Mouse (Mus musculus) naive thymus-derived CD4-positive, alpha-beta T cell, adult 2 months (primary cell): ENCODE data around the gene Gm10447.

Experiments
- DNase-seq: peaks from one replicate; pipeline ENCODE4 v3.0.0-alpha.2; 2011; ENCODE audit warnings: low read depth

Gene Gm10447

GRCm38 (mm10) chr11:53478383-53479170 is 21.7 kb upstream of the Gm10447 start:
- no peak for DNase-seq

- no peak for DNase-seq
These were observed 20.9 kb upstream of the Gm10447 start for GRCm38 (mm10) chr11:53477833-53478232.

- DNase-seq: no peak
These were observed 18.7 kb upstream of the Gm10447 start for GRCm38 (mm10) chr11:53475620-53476019.

GRCm38 (mm10) chr11:53472709-53473108 is 15.8 kb upstream of the Gm10447 start:
- DNase-seq: no peak

GRCm38 (mm10) chr11:53469968-53470695 is 13.2 kb upstream of the Gm10447 start, which contains the start of gene Gm9837:
Gm9837 (minus strand) TSS chr11:53470479.
- DNase-seq: peak; percentile 89

- DNase-seq: no peak
These were observed 12.5 kb upstream of the Gm10447 start for GRCm38 (mm10) chr11:53469294-53469967.

- peak; percentile 55 for DNase-seq
These were observed 9.5 kb upstream of the Gm10447 start for GRCm38 (mm10) chr11:53466231-53466971.

GRCm38 (mm10) chr11:53463551-53464424 is 6.9 kb upstream of the Gm10447 start:
- no peak for DNase-seq

GRCm38 (mm10) chr11:53461727-53462126 is 4.8 kb upstream of the Gm10447 start:
- no peak for DNase-seq

GRCm38 (mm10) chr11:53460192-53460591 is 3.3 kb upstream of the Gm10447 start:
- DNase-seq: no peak

GRCm38 (mm10) chr11:53458996-53459395 is 2.1 kb upstream of the Gm10447 start:
- DNase-seq: no peak

GRCm38 (mm10) chr11:53457372-53457954 is 553 bp upstream of the Gm10447 start:
- no peak for DNase-seq

- DNase-seq: no peak
These were observed 3.9 kb downstream of the Gm10447 start for GRCm38 (mm10) chr11:53453031-53453430.

GRCm38 (mm10) chr11:53452396-53452795 is 4.5 kb downstream of the Gm10447 start:
- no peak for DNase-seq

GRCm38 (mm10) chr11:53451361-53451760 is 5.5 kb downstream of the Gm10447 start:
- no peak for DNase-seq

- DNase-seq: peak; percentile 52
These were observed 6.7 kb downstream of the Gm10447 start for GRCm38 (mm10) chr11:53450070-53450705.

GRCm38 (mm10) chr11:53448529-53448928 is 8.4 kb downstream of the Gm10447 start:
- no peak for DNase-seq

GRCm38 (mm10) chr11:53447996-53448395 is 8.9 kb downstream of the Gm10447 start:
- no peak for DNase-seq

GRCm38 (mm10) chr11:53446183-53446582 is 10.7 kb downstream of the Gm10447 start:
- no peak for DNase-seq

GRCm38 (mm10) chr11:53445562-53445961 is 11.3 kb downstream of the Gm10447 start:
- DNase-seq: no peak
